Mouse (Mus musculus) hindbrain, embryonic 16.5 days (tissue): Measurements from ENCODE around the gene Lrp3. TPM values are rescaled to one million over a fixed set of nuclear protein-coding genes. Genes with fewer than 3 reads are reported as not detected.
A peak's percentile ranks its signal among the peaks of the same experiment; 100 is the strongest.

ENCODE experiments used
- ATAC-seq: fragments of 200-750 bp; cut with Nextera tagmentation; 2 replicates; pipeline ENCODE4 v1.8.0; 2017; ENCODE audit warnings: moderate TSS enrichment, moderate library complexity
- H3K27ac ChIP-seq: fragments of 300-500 bp; sonication (generic); 2 replicates; pipeline ENCODE4 v1.5.1; 2014; ENCODE audit warnings: low read depth, mild to moderate bottlenecking, control low read depth, low read length, moderate library complexity
- H3K27me3 ChIP-seq: fragments of 300-500 bp; sonication (generic); replicated peaks from 2 replicates; pipeline ENCODE4 v1.6.1; 2014; ENCODE audit warnings: low read length; ENCODE audit not compliant: control insufficient read depth, insufficient read depth
- H3K36me3 ChIP-seq: fragments of 300-500 bp; sonication (generic); 2 replicates; pipeline ENCODE4 v1.6.1; 2014; ENCODE audit warnings: mild to moderate bottlenecking, low read length, moderate library complexity, mixed read lengths; ENCODE audit not compliant: control insufficient read depth, insufficient read depth
- H3K4me1 ChIP-seq: fragments of 300-500 bp; sonication (generic); 2 replicates; pipeline ENCODE4 v1.6.1; 2014; ENCODE audit warnings: low read depth, low read length; ENCODE audit not compliant: control insufficient read depth, insufficient read depth
- H3K4me2 ChIP-seq: fragments of 300-500 bp; sonication (generic); 2 replicates; pipeline ENCODE4 v1.6.1; 2014; ENCODE audit warnings: mild to moderate bottlenecking, low read length, control low read depth, moderate library complexity
- H3K4me3 ChIP-seq: fragments of 300-500 bp; sonication (generic); 2 replicates; pipeline ENCODE4 v1.5.1; 2014; ENCODE audit warnings: mild to moderate bottlenecking, low read length, control low read depth, moderate library complexity
- H3K9ac ChIP-seq: fragments of 300-500 bp; sonication (generic); 2 replicates; pipeline ENCODE4 v1.6.1; 2014; ENCODE audit warnings: low read depth, mild to moderate bottlenecking, control low read depth, low read length, moderate library complexity
- H3K9me3 ChIP-seq: fragments of 300-500 bp; sonication (generic); 2 replicates; pipeline ENCODE4 v1.6.1; 2014; ENCODE audit warnings: mild to moderate bottlenecking, low read length, moderate library complexity; ENCODE audit not compliant: control insufficient read depth
- WGBS: fragments of 180-500 bp; shearing (Covaris S2); extraction: QIAGEN DNeasy Blood & Tissue Kit; methylation state at CpG from one replicate; pipeline ENCODE4 v1.1.7; 2014; 5-methylcytosine and 5-hydroxymethylcytosine counted together
- polyA plus RNA-seq: library from polyadenylated mRNA; unstranded; fragments of >200 nt; fragmentation: Nextera tagmentation; extraction: Ambion mirVana; gene quantifications from 2 replicates; pipeline ENCODE4 v1.2.1, GENCODE M21; 2015

The Lrp3 gene
- polyA plus RNA-seq, 1 experiment from 2014 or later, result 25.5 TPM

DNA sequence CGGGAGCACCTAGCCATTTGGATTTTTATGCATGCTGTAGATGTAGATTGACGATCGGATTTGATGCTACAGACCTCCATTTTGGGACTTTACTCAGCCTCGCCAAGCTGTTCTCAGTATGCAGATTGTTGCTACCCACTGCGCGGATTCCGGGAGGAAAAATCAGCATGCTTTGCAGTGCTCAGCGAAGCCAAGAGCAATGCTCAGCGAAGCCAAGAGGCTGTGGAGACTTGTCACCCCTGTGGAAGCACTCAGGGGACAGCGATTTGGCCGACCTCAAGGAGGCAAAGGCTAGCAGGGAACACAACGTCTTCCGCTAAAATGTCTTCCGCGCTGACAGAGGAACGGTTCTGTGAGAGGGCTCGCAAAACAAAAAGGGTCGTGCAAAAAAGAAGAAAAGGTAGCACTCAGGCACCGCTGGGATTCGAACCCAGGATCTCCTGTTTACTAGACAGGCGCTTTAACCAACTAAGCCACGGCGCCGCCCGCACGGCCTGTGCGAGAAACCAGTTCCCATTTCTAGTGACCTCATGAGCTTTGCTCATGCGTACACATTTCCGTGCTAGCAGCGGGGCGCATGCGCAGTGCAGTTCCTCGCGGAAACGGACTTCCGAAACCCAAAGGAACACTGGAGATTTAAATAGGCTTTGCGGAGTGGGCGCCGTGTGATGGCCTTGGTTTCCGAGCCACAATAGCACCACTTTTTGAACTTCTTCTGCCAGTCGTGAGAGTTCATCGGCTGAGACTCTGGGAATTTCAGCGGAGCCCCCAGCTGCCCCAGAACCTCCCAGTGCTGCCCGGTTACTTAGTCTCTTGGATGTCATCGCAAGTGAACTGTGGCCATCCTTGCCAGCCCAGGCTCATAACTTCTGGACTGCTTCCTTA lies 19.3 kb upstream of the Lrp3 start:
- Histone ChIP-seq H3K36me3 (no peaks in the 10 kb centered on the region), H3K4me1 (peaks cover 5% of the 10 kb centered on the region), H3K4me3 (peak overlapping the region; percentile 65), H3K27ac (peak overlapping the region; percentile 96), H3K4me2 (peak overlapping the region; percentile 63), H3K9ac (peak overlapping the region; percentile 79), H3K9me3 (peaks cover 4% of the 10 kb centered on the region; the same call in 1 of the 2 replicates), H3K27me3 (no peaks in the 10 kb centered on the region)
- under 1% methylated on average over 45 of the region's 45 CpGs for WGBS
- peak; percentile 96 for ATAC-seq

DNA sequence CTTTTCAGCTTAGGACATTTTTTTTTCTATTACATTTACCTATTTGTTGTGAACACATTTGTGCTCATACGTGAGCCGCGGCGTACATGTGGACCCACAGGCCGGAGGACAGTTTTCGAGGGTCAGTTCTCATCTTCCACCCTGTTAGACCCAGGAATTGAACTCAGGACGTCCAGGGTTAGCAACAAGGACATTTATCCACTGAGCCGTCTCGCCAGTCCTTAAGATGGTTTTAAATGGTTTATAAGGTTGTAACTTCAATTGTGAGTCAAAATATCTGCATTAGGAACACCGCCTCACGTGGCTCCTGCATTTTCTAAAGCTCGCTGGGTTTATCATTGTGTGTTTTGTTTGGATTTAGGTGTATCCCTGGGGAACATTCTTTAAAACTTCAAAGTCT lies 18.6 kb upstream of the Lrp3 start:
- peaks cover 5% of the 10 kb centered on the region for H3K4me1 ChIP-seq
- peak overlapping the region; percentile 62 for H3K4me2 ChIP-seq
- H3K27me3 ChIP-seq, result no peaks in the 10 kb centered on the region
- ATAC-seq, result no peak
- peak overlapping the region; percentile 65 for H3K4me3 ChIP-seq
- WGBS, result 43% methylated on average over 12 of the region's 12 CpGs
- H3K36me3 ChIP-seq, result no peaks in the 10 kb centered on the region
- H3K27ac ChIP-seq, result peak overlapping the region; percentile 96
- H3K9ac ChIP-seq, result peak overlapping the region; percentile 79
- peaks cover 4% of the 10 kb centered on the region; the same call in 1 of the 2 replicates for H3K9me3 ChIP-seq

DNA sequence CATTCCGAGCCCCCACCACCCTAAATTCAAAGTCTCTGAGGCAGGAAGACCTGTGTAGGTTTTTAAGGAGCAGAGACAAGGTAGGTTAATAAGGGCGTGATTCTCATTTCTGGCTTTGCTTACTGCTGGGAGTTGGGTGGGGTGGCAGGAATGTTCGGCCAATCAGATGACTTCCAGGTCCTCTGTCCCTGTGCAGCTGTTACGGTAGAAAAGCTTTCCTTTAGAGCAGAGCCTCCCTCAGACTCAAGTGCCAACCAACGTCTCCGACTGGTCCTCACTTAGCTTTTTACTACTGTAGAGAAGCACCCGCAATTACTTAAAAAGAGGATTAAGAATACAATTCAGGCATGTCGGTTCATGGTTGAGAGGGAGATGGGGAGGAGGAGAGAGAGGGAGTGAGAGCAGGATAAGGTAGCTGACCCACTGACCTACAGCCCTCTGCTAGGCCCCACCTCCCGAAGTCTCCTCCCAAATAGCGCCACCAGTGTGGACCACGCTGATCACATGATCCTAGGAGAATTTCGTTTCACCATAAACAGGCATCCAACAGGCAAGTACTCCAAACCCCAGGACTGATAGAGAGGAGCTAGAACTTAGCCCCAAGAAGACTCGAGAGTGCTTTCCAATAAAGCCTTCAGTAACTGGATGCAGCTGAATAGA lies 17.6 kb upstream of the Lrp3 start:
- Histone ChIP-seq H3K36me3 (no peaks in the 10 kb centered on the region), H3K27me3 (no peaks in the 10 kb centered on the region), H3K4me2 (no peak overlapping the region), H3K4me3 (no peak overlapping the region), H3K4me1 (peaks cover 5% of the 10 kb centered on the region), H3K9ac (no peak overlapping the region), H3K27ac (no peak overlapping the region), H3K9me3 (peaks cover 4% of the 10 kb centered on the region; the same call in 1 of the 2 replicates)
- WGBS, result 38% methylated on average over 12 of the region's 13 CpGs
- no peak for ATAC-seq

DNA sequence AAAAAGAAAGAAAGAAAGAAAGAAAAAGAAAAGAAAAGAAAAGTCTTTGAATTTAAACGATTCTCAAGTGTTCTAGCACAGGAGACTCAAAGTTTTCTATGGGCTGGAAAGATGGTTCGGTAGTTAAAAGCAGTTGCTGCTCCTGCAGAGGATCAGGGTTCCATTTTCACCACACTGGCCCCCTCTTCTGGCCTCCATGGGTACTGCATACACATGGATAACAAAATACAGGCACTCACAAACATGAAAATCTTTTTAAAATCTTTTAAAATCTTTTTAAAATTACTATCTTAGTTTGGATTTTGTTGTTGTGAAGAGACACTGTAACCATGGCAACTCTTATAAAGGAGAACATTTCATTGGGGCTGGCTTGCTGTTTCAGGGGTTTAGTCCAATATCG lies 15.0 kb upstream of the Lrp3 start:
- no peaks in the 10 kb centered on the region for H3K4me1 ChIP-seq
- H3K27me3 ChIP-seq, result no peaks in the 10 kb centered on the region
- H3K4me2 ChIP-seq, result no peak overlapping the region
- no peak for ATAC-seq
- peaks cover 4% of the 10 kb centered on the region; the same call in 1 of the 2 replicates for H3K9me3 ChIP-seq
- H3K9ac ChIP-seq, result no peak overlapping the region
- no peak overlapping the region for H3K27ac ChIP-seq
- WGBS, result 63% methylated on average over 3 of the region's 3 CpGs
- no peak overlapping the region for H3K4me3 ChIP-seq
- H3K36me3 ChIP-seq, result no peaks in the 10 kb centered on the region

DNA sequence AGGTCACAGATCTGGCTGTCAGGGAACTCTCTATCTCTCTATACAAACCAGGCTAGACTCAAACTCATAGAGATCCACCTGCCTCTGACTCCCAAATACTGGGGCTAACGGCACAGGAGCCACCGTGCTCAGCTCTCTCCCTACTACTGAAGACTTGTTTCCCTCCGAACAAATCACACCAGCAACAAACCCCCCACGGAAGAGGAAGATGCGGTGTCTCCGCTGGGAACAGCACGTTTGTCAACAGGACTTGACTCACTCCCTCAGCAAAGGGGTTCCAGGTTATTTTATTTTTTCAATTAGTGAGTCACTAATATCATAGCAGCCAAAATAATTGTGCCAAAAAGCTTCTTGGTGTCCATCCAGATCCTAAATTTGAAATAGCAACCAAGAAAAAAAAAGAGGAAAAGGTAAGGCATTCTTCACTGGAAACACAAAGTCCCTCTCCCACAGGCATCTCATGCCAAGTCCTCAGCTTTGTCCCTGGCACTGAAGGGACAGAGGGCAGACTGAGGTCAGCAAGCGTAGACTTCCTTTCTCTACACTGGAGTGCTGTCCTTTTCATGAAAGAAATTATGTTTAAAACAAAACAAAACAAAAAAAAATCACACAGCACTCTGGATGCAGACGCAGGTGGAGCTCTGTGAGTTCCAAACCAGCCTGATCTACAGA lies 5.5 kb upstream of the Lrp3 start:
- no peak for ATAC-seq
- Histone ChIP-seq H3K4me3 (no peak overlapping the region), H3K4me2 (no peak overlapping the region), H3K9ac (no peak overlapping the region), H3K27ac (no peak overlapping the region), H3K36me3 (no peaks in the 10 kb centered on the region), H3K27me3 (no peaks in the 10 kb centered on the region), H3K4me1 (peaks cover 2% of the 10 kb centered on the region), H3K9me3 (no peaks in the 10 kb centered on the region)
- WGBS, result 79% methylated on average over 9 of the region's 9 CpGs

DNA sequence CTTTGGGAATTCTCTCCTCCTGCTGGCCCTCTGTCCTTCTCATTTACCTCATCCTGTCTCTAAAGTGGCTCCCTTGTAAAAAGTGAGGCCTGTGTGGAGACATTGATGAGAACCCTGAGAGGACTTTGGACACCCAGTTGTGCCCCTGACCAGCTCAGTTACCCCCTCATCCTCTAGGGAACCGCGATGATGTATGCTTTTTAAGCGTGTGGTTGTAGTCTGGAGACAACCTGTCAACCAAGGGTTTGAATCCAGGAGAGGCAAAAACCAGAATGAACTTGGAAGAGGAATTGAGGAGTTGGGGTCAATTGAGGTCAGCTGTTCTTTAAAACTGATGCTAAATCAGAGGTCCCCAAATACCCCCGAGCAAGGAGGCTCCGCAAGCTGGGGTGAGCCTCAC lies 433 bp upstream of the Lrp3 start:
- H3K4me1 ChIP-seq, result peaks cover 17% of the 10 kb centered on the region
- H3K27me3 ChIP-seq, result no peaks in the 10 kb centered on the region
- H3K4me3 ChIP-seq, result peak overlapping the region; percentile 78
- H3K4me2 ChIP-seq, result peak overlapping the region; percentile 82
- 51% methylated on average over 5 of the region's 5 CpGs for WGBS
- peak overlapping the region; percentile 91 for H3K27ac ChIP-seq
- no peaks in the 10 kb centered on the region for H3K9me3 ChIP-seq
- ATAC-seq, result 0 out of 2 replicates have a peak, but pooled peaks have one; percentile 0
- peaks cover 9% of the 10 kb centered on the region for H3K36me3 ChIP-seq
- H3K9ac ChIP-seq, result peak overlapping the region; percentile 97

DNA sequence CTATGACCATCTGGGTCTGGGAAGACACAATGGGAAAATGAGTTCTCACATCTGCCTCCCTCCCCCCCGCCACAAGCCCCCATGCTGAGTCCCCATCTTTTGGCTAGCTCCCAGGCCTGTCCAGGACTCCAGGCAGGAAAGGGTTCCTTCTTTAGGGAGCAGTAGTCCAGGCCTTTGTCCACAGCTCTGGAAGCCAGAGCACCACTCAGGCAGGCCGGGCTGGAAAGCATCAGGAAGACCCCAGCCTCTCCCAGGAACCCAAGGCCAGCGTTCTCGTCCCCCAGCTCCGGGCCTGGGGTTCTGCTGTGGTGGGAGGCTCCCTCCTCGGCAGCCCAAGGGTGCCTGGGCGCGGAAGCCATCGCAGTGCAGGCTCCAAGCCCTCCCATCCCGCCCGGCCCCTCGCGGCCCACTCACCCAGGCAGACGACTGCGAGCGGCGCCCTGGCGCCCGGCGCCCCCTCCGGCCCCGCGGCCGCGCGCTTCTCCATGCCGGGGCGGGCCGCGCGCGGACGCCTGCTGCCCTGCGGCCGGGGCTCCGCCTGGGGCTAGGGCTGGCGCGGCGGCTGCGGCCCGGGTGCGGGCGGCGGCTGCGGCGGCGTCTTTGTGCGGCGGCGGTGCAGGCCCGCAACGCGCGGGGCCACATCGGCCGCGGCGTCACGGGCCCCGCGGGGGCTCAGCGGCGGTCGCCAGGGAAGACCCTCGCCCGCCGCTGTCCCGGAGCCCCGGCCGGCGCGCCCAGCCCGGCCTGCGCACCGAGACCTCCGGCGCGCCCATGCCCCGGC lies 666 bp downstream of the Lrp3 start:
- peak; percentile 55 for ATAC-seq
- Histone ChIP-seq H3K27me3 (no peaks in the 10 kb centered on the region), H3K4me1 (peaks cover 17% of the 10 kb centered on the region), H3K36me3 (peaks cover 16% of the 10 kb centered on the region), H3K9ac (peak overlapping the region; percentile 97), H3K4me2 (peak overlapping the region; percentile 82), H3K9me3 (no peaks in the 10 kb centered on the region), H3K27ac (peak overlapping the region; percentile 91), H3K4me3 (peak overlapping the region; percentile 78)
- WGBS, result 0% methylated on average over 34 of the region's 79 CpGs

DNA sequence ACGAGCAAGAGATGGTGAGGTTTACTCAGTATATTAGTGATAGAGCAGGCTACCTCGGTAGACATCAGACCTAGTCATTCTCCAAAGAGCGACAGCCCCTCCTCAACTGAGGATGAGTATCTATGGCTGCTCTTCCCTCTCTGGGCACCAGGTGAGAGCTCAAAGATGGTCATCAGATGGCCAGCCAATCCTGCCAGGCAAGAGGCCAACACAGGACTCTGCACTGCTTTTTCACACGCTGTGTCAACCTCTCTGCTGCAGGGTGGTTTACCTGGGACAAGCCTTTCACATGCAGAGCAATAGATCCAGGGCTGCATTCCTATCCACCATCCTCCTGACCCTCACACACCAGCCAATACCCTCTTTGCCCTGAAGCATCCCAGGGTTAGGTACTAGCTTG lies 3.5 kb downstream of the Lrp3 start:
- Histone ChIP-seq H3K9me3 (no peaks in the 10 kb centered on the region), H3K27ac (no peak overlapping the region), H3K27me3 (no peaks in the 10 kb centered on the region), H3K4me3 (no peak overlapping the region), H3K4me2 (no peak overlapping the region), H3K9ac (no peak overlapping the region), H3K4me1 (peaks cover 17% of the 10 kb centered on the region), H3K36me3 (peaks cover 21% of the 10 kb centered on the region)
- 93% methylated on average over 4 of the region's 4 CpGs for WGBS
- ATAC-seq, result no peak
